Mouse (Mus musculus) liver, embryonic 11.5 days (tissue): Measurements from ENCODE around the gene Plcl1. TPM values are rescaled to one million over a fixed set of nuclear protein-coding genes. Genes with fewer than 3 reads are reported as not detected.

Experiments used
- ATAC-seq: fragments of 200-750 bp; cut with Nextera tagmentation; replicated peaks from 2 replicates; pipeline ENCODE4 v1.8.0; 2017; ENCODE audit warnings: moderate number of reproducible peaks, mild to moderate bottlenecking, moderate TSS enrichment, moderate library complexity; ENCODE audit not compliant: low FRiP score
- DNase-seq: peaks from one replicate; pipeline ENCODE4 v3.0.0-alpha.2; 2017; ENCODE audit warnings: low spot score
- H3K27ac ChIP-seq: fragments of 300-500 bp; sonication (generic); 2 replicates; pipeline ENCODE4 v1.5.1; 2014; ENCODE audit warnings: mild to moderate bottlenecking, low read depth, low read length, control low read depth
- H3K27me3 ChIP-seq: fragments of 300-500 bp; sonication (generic); replicated peaks from 2 replicates; pipeline ENCODE4 v1.6.1; 2014; ENCODE audit warnings: low read length, mixed read lengths; ENCODE audit not compliant: control insufficient read depth, insufficient read depth
- H3K36me3 ChIP-seq: fragments of 300-500 bp; sonication (generic); 2 replicates; pipeline ENCODE4 v1.6.1; 2014; ENCODE audit warnings: mild to moderate bottlenecking, low read length, moderate library complexity, mixed read lengths; ENCODE audit not compliant: control insufficient read depth, insufficient read depth
- H3K4me1 ChIP-seq: fragments of 300-500 bp; sonication (generic); replicated peaks from 2 replicates; pipeline ENCODE4 v1.6.1; 2014; ENCODE audit warnings: low read length, mixed read lengths; ENCODE audit not compliant: control insufficient read depth, insufficient read depth
- H3K4me2 ChIP-seq: fragments of 300-500 bp; sonication (generic); 2 replicates; pipeline ENCODE4 v1.6.1; 2014; ENCODE audit warnings: mild to moderate bottlenecking, control low read depth, moderate library complexity
- H3K4me3 ChIP-seq: fragments of 300-500 bp; sonication (generic); 2 replicates; pipeline ENCODE4 v1.5.1; 2014; ENCODE audit warnings: low read depth, low read length, control low read depth
- H3K9ac ChIP-seq: fragments of 300-500 bp; sonication (generic); 2 replicates; pipeline ENCODE4 v1.6.1; 2014; ENCODE audit warnings: low read depth, low read length, control low read depth
- H3K9me3 ChIP-seq: fragments of 300-500 bp; sonication (generic); 2 replicates; pipeline ENCODE4 v1.6.1; 2016; ENCODE audit warnings: low read length, inconsistent platforms, mixed read lengths; ENCODE audit not compliant: control insufficient read depth
- WGBS: fragments of 180-500 bp; shearing (Covaris S2); extraction: QIAGEN DNeasy Blood & Tissue Kit; methylation state at CpG from one replicate; pipeline ENCODE4 v1.1.7; 2014; 5-methylcytosine and 5-hydroxymethylcytosine counted together
- polyA plus RNA-seq: library from polyadenylated mRNA; unstranded; fragments of >200 nt; fragmentation: Nextera tagmentation; extraction: Ambion mirVana; gene quantifications from 2 replicates; pipeline ENCODE4 v1.2.1, GENCODE M21; 2014

The Plcl1 gene
- polyA plus RNA-seq, 1 experiment from 2014 or later = 0.63 TPM

DNA sequence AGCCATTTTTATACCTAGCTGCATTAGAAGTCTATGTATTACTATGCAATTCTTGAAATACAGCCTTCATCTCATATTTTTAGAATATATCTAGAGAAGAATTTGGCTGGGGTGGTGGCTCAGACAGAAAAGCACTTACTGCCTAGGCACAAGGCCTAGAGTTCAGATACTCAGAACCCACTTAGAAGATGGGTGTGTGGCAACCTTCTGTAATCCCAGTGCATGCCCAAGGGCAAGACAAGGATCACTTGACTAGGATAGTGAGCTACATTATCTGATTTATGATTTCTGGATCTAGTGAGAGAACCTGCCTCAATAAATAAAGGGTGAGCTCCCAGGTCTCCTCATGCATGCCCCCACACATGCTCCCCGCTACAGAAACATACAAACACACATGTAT is 294.3 kb downstream of the Plcl1 start:
- no peak for ATAC-seq
- no peaks in the 10 kb centered on the region for H3K4me1 ChIP-seq
- no peak overlapping the region for H3K27ac ChIP-seq
- H3K4me3 ChIP-seq = no peak overlapping the region
- no peak overlapping the region for H3K9ac ChIP-seq
- no peaks in the 10 kb centered on the region for H3K9me3 ChIP-seq
- WGBS = 96% methylated on average over 1 of the region's 1 CpGs
- H3K27me3 ChIP-seq = no peaks in the 10 kb centered on the region
- H3K36me3 ChIP-seq = no peaks in the 10 kb centered on the region
- no peak for DNase-seq
- H3K4me2 ChIP-seq = no peak overlapping the region

DNA sequence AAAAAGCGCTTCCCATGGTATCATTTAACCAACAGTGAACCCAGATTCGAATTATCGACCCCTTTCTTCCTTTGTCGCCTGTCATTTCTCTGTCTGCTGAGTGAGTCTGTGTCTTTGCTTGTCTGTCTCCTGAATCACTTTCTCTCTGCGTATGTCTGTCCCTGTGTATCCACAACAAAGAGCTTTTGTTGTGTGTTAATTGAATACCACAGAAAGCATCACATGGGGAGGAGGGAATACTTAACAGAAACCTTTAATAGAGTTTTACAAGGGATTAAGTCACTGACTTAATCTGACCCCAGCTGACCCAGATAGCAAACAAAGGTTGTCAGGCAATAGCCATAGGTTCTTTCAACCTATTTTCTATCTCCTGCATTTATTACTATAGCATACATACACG is 295.0 kb downstream of the Plcl1 start:
- ATAC-seq (no peak), DNase-seq (no peak)
- Histone ChIP-seq H3K27me3 (no peaks in the 10 kb centered on the region), H3K36me3 (no peaks in the 10 kb centered on the region), H3K9me3 (no peaks in the 10 kb centered on the region), H3K27ac (no peak overlapping the region), H3K4me2 (no peak overlapping the region), H3K4me3 (no peak overlapping the region), H3K4me1 (no peaks in the 10 kb centered on the region), H3K9ac (no peak overlapping the region)
- WGBS = 69% methylated on average over 6 of the region's 6 CpGs

DNA sequence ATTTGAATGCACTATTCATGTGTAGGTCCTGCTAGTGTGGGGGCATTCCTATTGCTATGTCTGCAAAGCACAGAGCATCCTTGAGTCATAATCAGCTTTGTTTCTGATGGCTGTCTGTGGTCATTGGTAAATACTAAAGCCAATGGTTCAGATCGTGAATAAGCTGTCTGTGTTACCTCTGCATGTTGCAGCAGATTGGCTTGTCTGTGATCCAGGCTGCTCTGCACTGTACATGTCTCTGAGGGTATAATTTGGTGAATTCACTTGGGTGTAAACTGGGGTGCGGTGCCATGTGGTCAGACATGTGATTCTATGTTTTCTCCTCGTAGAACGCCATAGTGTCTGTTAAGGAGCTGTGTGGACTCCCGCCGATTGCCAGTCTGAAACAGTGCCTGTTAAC is 295.9 kb downstream of the Plcl1 start:
- no peak overlapping the region for H3K4me2 ChIP-seq
- no peak overlapping the region for H3K9ac ChIP-seq
- H3K27me3 ChIP-seq = no peaks in the 10 kb centered on the region
- DNase-seq = no peak
- no peak overlapping the region for H3K27ac ChIP-seq
- no peaks in the 10 kb centered on the region for H3K4me1 ChIP-seq
- WGBS = 81% methylated on average over 6 of the region's 6 CpGs
- H3K4me3 ChIP-seq = no peak overlapping the region
- H3K36me3 ChIP-seq = no peaks in the 10 kb centered on the region
- no peaks in the 10 kb centered on the region for H3K9me3 ChIP-seq
- ATAC-seq = no peak

DNA sequence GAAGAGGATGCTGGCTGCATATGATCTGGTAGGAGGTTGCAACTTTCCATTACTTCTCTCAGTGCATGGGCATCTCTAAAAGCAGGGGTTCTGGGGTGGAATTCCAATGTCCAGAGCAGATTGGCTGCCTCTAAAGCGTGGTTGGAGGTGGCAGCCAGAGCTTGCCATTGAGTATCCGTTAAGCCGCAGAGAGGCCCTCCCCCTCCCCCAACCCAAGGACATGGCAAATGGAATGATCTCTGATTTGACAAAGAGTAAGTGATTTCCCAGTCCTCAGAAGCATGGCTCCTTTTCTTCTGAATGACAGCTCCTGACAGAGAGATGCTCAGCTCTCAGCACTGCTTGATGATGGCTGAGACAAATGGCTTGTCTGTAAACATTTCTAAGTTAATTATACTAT is 296.4 kb downstream of the Plcl1 start:
- Histone ChIP-seq H3K36me3 (no peaks in the 10 kb centered on the region), H3K27me3 (no peaks in the 10 kb centered on the region), H3K9me3 (no peaks in the 10 kb centered on the region), H3K9ac (no peak overlapping the region), H3K4me2 (no peak overlapping the region), H3K4me3 (no peak overlapping the region), H3K4me1 (no peaks in the 10 kb centered on the region), H3K27ac (no peak overlapping the region)
- no peak for DNase-seq
- 54% methylated on average over 3 of the region's 3 CpGs for WGBS
- ATAC-seq = no peak

DNA sequence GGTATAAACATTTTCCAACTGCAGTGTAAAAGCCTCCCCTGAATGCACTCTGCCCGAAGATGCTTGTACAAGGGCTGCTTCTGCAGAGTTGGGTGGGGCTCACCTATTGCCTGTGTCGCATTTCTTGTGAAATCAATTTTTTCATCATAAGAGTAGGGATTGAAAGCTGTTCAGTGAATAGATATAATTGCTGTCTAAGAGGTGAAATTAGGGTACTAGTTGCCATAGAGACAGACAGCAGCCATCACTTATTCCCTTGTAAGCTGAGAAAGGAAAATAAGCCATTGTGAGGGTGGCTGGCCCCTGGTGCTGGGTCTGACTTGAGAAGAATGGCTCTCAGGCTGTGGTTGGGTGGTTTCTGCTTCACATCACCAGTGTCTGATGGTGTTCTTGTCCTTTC is 299.0 kb downstream of the Plcl1 start:
- ATAC-seq (no peak), DNase-seq (no peak)
- Histone ChIP-seq H3K4me1 (no peaks in the 10 kb centered on the region), H3K27me3 (no peaks in the 10 kb centered on the region), H3K9me3 (no peaks in the 10 kb centered on the region), H3K36me3 (no peaks in the 10 kb centered on the region), H3K27ac (no peak overlapping the region), H3K4me3 (no peak overlapping the region), H3K4me2 (no peak overlapping the region), H3K9ac (no peak overlapping the region)
- 76% methylated on average over 2 of the region's 2 CpGs for WGBS

DNA sequence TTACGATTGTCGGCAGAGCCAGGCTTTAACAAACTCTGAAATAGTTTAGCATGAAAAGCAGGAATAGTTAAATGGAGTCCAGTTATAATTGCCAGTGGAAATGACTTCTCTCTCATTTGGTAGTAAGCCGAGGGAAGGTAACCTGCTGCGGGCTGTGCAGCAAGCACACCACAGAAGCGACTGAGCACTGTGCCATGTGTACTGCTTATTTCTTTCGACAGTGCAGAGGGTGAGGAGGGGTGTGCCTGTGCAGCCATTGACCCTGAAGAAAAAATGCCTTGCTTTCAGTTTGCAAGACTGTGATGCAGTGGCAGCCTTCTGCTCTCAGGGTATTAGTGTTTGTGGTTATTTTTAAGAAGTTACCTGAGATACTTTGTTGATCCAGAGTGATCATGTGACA is 299.5 kb downstream of the Plcl1 start:
- 84% methylated on average over 6 of the region's 6 CpGs for WGBS

DNA sequence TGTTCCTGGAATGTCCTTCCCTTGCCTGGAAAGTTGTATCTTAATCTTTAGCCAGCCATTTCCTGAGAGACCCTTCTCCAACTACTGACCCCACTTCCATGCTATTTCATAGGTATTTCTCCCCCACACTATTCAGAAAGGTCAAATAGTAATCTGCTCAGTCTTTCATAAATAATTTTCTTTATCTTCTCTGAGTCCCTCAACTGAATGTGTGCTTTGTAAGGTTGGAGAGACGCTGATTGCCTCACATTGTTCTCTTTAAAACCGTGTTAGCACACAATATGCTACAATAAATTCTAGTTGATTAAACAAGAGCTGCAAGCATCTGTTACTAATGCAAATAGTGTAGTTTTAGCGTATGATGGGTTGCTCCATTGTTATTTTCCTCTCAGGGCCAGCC is 300.0 kb downstream of the Plcl1 start:
- ATAC-seq (no peak), DNase-seq (no peak)
- 66% methylated on average over 3 of the region's 3 CpGs for WGBS
- Histone ChIP-seq H3K36me3 (no peaks in the 10 kb centered on the region), H3K4me3 (no peak overlapping the region), H3K27me3 (no peaks in the 10 kb centered on the region), H3K9me3 (no peaks in the 10 kb centered on the region), H3K27ac (no peak overlapping the region), H3K9ac (no peak overlapping the region), H3K4me2 (no peak overlapping the region), H3K4me1 (no peaks in the 10 kb centered on the region)

More for the DNA sequence above, 299.5 kb downstream of the Plcl1 start:
- no peak overlapping the region for H3K27ac ChIP-seq
- H3K27me3 ChIP-seq = no peaks in the 10 kb centered on the region
- DNase-seq (no peak), ATAC-seq (no peak)
- no peak overlapping the region for H3K9ac ChIP-seq
- no peaks in the 10 kb centered on the region for H3K36me3 ChIP-seq
- H3K4me3 ChIP-seq = no peak overlapping the region
- no peak overlapping the region for H3K4me2 ChIP-seq
- H3K9me3 ChIP-seq = no peaks in the 10 kb centered on the region
- no peaks in the 10 kb centered on the region for H3K4me1 ChIP-seq

DNA sequence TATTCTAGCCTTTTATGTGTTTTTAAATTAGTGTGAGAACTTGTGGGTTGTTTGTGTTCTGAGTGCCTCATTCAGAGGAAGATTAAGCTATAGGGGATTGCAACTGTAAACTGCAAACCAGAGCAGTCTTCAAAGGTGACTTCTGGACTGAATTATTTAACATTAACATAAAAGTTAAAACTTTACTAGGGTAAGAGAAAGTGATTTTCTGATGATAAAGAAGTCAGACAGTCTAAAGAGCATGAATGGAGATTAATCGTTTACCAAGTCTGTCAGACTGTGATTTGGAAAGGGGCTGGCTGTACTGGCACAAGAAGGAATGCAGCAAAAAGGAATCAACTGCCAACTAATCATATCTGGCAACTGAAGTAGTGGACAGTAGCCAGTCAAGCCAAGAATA is 301.2 kb downstream of the Plcl1 start:
- no peak for ATAC-seq
- Histone ChIP-seq H3K4me1 (no peaks in the 10 kb centered on the region), H3K36me3 (no peaks in the 10 kb centered on the region), H3K9me3 (no peaks in the 10 kb centered on the region), H3K27ac (no peak overlapping the region), H3K9ac (no peak overlapping the region), H3K27me3 (no peaks in the 10 kb centered on the region), H3K4me3 (no peak overlapping the region), H3K4me2 (no peak overlapping the region)
- DNase-seq = no peak
- WGBS = 57% methylated on average over 1 of the region's 1 CpGs

DNA sequence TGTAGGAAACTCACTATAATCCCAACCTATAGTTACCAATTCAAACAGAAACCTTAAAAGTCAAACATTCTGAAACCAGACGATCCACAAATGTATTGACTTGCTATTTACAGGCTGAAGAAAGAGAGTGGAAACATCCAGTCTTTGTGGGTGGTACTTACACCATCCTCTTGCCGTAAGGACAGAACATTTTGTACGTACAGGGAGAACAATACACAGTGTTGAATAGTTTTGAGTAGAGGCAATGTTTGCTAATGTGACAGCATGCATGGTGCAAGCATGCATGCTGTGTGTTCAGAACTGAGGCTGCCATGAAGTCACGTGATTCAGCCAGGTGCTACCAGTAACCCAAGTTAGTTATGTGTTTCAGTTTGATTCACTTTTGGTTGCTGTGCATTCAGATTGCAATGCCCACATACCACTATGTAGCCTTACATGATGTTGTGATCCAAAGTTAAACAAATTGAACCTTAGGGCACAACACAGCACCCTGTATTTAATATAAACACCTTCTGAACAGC is 311.6 kb downstream of the Plcl1 start:
- H3K9ac ChIP-seq = no peak overlapping the region
- no peak for ATAC-seq
- no peaks in the 10 kb centered on the region for H3K4me1 ChIP-seq
- 89% methylated on average over 4 of the region's 4 CpGs for WGBS
- H3K9me3 ChIP-seq = no peaks in the 10 kb centered on the region
- DNase-seq = no peak
- no peaks in the 10 kb centered on the region for H3K36me3 ChIP-seq
- H3K4me3 ChIP-seq = no peak overlapping the region
- no peak overlapping the region for H3K4me2 ChIP-seq
- no peaks in the 10 kb centered on the region for H3K27me3 ChIP-seq
- H3K27ac ChIP-seq = no peak overlapping the region
